Mouse (Mus musculus): ENCODE measurements around the gene Plk2. TPM values are rescaled to one million over a fixed set of nuclear protein-coding genes. Genes with fewer than 3 reads are reported as not detected.

Gene Plk2
- polyA plus RNA-seq, 1 experiment: not detected

DNA sequence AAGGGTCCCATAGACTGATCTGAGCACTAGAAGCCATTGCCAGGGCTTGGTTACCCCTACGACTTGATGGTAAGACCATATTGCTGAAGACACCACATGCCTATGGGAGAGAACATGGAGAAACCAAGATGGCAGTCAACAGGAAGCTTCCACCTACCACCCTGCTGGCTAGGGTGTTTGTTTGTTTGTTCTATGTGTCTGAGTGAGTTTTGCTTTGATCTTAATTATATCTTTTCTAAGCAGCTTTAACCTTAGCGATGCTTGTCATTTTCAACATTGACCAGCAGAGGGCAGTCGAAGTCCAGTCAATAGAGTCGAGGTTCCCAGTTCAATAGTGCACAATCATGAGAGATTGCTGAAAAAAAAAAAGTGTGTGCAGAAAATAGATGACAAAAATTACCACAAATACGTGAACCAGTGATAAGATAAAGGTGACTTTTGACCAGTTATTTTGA lies 12.4 kb upstream of the Plk2 start:
- no peaks in the 10 kb centered on the region for H3K4me1 ChIP-seq (ENCODE audit: control insufficient read depth)
- TF ChIP-seq TAL1 (IDR thresholded peaks at IDR 0.05; ENCODE audit: low read length) (no peak), GATA1 (IDR thresholded peaks at IDR 0.05; ENCODE audit: low read length) (no peak)
- H3K36me3 ChIP-seq (ENCODE audit: control insufficient read depth): no peaks in the 10 kb centered on the region
- H3K9me3 ChIP-seq (ENCODE audit: control insufficient read depth, low read length): no peaks in the 10 kb centered on the region
- H3K27me3 ChIP-seq (ENCODE audit: control insufficient read depth): no peaks in the 10 kb centered on the region
- H3K4me3 ChIP-seq (replicated peaks): no peak overlapping the region

DNA sequence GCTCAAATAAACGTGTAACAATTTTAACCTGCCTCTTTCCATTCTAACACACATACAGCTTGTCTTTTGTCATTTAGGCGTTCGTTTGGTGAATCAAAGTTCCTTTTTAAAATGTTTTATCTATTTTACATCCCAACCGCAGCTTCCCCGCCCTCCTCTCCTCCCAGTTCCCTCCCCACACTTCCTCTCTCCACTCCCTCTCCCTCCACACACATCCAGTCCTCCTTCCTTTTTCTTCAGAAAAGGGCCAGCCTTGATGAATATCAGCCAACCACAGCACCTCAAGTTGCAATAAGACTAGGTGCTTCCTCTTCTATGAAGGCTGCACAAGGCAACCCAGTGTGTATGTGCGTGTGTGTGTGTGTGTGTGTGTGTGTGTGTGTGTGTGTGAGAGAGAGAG lies 10.3 kb upstream of the Plk2 start:
- Histone ChIP-seq H3K4me3 (replicated peaks) (no peak overlapping the region), H3K27me3 (ENCODE audit: control insufficient read depth) (no peaks in the 10 kb centered on the region), H3K9me3 (ENCODE audit: control insufficient read depth, low read length) (no peaks in the 10 kb centered on the region), H3K36me3 (ENCODE audit: control insufficient read depth) (no peaks in the 10 kb centered on the region), H3K4me1 (ENCODE audit: control insufficient read depth) (no peaks in the 10 kb centered on the region)
- TF ChIP-seq GATA1 (IDR thresholded peaks at IDR 0.05; ENCODE audit: low read length) (no peak), TAL1 (IDR thresholded peaks at IDR 0.05; ENCODE audit: low read length) (no peak)

GRCm38 (mm10) chr13:110392210-110392609 lies 2.6 kb upstream of the Plk2 start:
- Histone ChIP-seq H3K27me3 (ENCODE audit: control insufficient read depth) (peaks cover 40% of the 10 kb centered on the region), H3K4me3 (replicated peaks) (no peak overlapping the region), H3K4me1 (ENCODE audit: control insufficient read depth) (peaks cover 13% of the 10 kb centered on the region), H3K9me3 (ENCODE audit: control insufficient read depth, low read length) (peaks cover 2% of the 10 kb centered on the region; the same call in 1 of the 2 replicates), H3K36me3 (ENCODE audit: control insufficient read depth) (no peaks in the 10 kb centered on the region)
- TF ChIP-seq GATA1 (IDR thresholded peaks at IDR 0.05; ENCODE audit: low read length) (no peak), TAL1 (IDR thresholded peaks at IDR 0.05; ENCODE audit: low read length) (no peak)

DNA sequence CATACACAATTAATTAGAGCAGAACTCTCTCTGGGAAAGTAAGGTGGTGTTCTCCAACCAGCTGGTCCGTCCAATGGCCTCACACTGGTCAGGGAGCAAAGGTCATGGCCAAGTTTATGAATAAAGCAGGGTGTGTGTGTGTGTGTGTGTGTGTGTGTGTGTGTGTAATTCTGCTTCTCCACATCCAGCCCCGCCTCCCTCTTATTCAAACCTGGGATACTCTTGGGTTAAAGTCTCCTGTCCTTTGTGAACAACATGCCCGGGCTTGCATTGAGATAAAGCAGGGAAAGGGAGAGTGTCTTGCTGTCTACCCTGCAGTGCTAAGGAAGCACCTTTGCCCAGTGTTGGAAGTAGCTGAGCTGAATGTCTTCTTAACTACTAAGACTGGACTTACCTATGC lies 2.2 kb upstream of the Plk2 start:
- Histone ChIP-seq H3K9me3 (ENCODE audit: control insufficient read depth, low read length) (peaks cover 2% of the 10 kb centered on the region; the same call in 1 of the 2 replicates), H3K36me3 (ENCODE audit: control insufficient read depth) (no peaks in the 10 kb centered on the region), H3K27me3 (ENCODE audit: control insufficient read depth) (peaks cover 40% of the 10 kb centered on the region), H3K4me3 (replicated peaks) (no peak overlapping the region), H3K4me1 (ENCODE audit: control insufficient read depth) (peaks cover 13% of the 10 kb centered on the region)
- no peak for TF ChIP-seq TAL1 (IDR thresholded peaks at IDR 0.05; ENCODE audit: low read length)
- no peak for TF ChIP-seq GATA1 (IDR thresholded peaks at IDR 0.05; ENCODE audit: low read length)

DNA sequence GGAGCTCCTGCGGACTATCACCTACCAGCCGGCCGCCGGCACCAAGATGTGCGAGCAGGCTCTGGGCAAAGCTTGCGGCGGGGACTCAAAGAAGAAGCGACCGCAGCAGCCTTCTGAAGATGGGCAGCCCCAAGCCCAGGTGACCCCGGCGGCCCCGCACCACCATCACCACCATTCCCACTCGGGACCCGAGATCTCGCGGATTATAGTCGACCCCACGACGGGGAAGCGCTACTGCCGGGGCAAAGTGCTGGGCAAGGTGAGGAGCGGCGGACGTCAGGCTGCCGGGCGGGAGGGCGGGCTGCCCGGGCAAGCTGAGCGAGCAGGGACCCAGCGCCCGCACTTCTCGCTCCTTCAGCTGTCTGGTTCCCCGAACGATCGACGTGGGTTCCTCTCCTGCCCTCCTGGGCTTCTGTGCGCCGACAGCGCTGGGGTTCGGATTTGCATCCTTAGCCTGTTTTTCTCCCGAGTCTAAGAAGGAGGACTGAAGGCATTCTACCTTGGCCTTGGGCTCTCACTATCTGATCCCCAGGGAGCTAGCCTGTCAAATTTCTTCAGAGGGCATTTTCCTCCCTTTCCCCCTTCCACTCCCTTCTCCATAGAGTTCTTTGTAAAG lies 441 bp downstream of the Plk2 start:
- TF ChIP-seq GATA1 (IDR thresholded peaks at IDR 0.05; ENCODE audit: low read length): no peak
- no peak for TF ChIP-seq TAL1 (IDR thresholded peaks at IDR 0.05; ENCODE audit: low read length)
- H3K27me3 ChIP-seq (ENCODE audit: control insufficient read depth): peaks cover 40% of the 10 kb centered on the region
- peak overlapping the region; percentile 59 for H3K4me3 ChIP-seq (replicated peaks)

DNA sequence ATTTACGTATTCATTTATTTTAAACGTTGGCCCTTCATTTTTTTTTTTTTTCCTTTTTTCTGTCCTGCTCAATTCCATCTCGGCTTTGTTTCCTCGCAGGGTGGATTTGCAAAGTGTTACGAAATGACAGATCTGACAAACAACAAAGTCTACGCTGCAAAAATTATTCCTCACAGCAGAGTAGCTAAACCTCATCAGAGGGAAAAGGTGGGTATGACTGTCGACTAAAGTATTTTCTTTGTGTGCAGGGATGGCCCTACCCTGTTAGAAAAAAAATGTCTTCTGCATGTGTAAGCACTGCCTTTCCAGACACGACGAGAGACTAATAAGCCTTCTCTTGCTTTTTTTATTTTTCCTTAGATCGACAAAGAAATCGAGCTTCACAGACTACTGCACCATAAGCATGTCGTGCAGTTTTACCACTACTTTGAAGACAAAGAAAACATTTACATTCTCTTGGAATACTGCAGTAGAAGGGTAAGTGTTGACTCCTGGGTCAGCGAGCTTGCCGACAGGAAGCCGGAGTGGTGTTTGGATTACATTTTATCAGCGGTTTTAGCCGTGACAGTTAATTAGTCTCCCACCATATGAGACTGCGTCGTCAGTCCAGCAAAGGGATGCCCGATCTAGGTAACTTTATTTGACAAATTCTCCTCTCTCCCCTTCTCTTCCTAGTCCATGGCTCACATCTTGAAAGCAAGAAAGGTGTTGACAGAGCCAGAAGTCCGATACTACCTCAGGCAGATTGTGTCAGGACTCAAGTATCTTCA lies 1.3 kb downstream of the Plk2 start:
- Histone ChIP-seq H3K4me3 (replicated peaks) (peak overlapping the region; percentile 16), H3K9me3 (ENCODE audit: control insufficient read depth, low read length) (peaks cover 2% of the 10 kb centered on the region; the same call in 1 of the 2 replicates), H3K4me1 (ENCODE audit: control insufficient read depth) (peaks cover 13% of the 10 kb centered on the region), H3K36me3 (ENCODE audit: control insufficient read depth) (no peaks in the 10 kb centered on the region; the same call in 1 of the 2 replicates), H3K27me3 (ENCODE audit: control insufficient read depth) (peaks cover 40% of the 10 kb centered on the region)
- TF ChIP-seq TAL1 (IDR thresholded peaks at IDR 0.05; ENCODE audit: low read length) (no peak), GATA1 (IDR thresholded peaks at IDR 0.05; ENCODE audit: low read length) (no peak)

More for the DNA sequence above, 441 bp downstream of the Plk2 start:
- H3K4me1 ChIP-seq (ENCODE audit: control insufficient read depth): peaks cover 13% of the 10 kb centered on the region
- H3K36me3 ChIP-seq (ENCODE audit: control insufficient read depth): no peaks in the 10 kb centered on the region; the same call in 1 of the 2 replicates
- peaks cover 2% of the 10 kb centered on the region; the same call in 1 of the 2 replicates for H3K9me3 ChIP-seq (ENCODE audit: control insufficient read depth, low read length)

DNA sequence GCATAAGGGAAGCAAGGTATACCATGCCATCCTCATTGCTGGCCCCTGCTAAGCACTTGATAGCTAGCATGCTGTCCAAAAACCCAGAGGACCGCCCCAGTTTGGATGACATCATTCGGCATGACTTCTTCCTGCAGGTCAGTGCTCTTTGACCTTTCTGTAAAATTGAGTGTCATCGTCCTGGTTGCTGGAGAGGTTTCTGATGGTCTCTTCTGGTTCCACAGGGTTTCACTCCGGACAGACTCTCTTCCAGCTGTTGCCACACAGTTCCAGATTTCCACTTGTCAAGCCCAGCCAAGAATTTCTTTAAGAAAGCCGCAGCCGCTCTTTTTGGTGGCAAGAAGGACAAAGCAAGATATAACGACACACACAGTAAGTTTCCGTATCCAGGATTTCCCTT lies 2.9 kb downstream of the Plk2 start:
- Histone ChIP-seq H3K9me3 (ENCODE audit: control insufficient read depth, low read length) (peaks cover 2% of the 10 kb centered on the region; the same call in 1 of the 2 replicates), H3K4me3 (replicated peaks) (no peak overlapping the region), H3K4me1 (ENCODE audit: control insufficient read depth) (peaks cover 13% of the 10 kb centered on the region), H3K36me3 (ENCODE audit: control insufficient read depth) (no peaks in the 10 kb centered on the region; the same call in 1 of the 2 replicates), H3K27me3 (ENCODE audit: control insufficient read depth) (peaks cover 38% of the 10 kb centered on the region)
- TF ChIP-seq GATA1 (IDR thresholded peaks at IDR 0.05; ENCODE audit: low read length) (no peak), TAL1 (IDR thresholded peaks at IDR 0.05; ENCODE audit: low read length) (no peak)

DNA sequence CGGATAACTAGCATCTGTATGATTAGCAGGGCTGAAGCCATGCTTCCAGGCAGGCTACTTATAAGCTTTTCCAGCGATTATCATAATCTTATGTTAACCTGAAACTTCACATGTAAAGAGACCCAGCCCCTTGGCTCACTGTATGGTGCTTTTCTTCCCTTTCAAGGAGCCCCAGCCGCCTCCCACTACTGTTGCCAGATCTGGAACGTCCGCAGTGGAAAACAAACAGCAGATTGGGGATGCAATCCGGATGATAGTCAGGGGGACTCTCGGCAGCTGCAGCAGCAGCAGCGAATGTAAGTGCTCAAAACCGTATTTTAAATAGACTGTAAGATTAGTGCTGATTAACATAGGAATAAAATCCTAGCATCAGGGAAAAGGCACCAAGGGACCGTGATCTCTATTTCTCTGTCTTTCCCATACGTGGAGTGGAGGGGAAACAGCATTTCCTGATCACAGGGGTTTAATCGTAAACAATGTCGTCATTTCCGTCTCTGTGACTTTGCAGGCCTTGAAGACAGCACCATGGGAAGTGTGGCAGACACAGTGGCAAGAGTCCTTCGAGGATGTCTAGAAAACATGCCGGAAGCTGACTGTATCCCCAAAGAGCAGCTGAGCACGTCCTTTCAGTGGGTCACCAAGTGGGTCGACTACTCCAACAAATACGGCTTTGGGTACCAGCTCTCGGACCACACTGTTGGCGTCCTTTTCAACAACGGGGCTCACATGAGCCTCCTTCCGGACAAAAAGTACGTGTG lies 3.8 kb downstream of the Plk2 start:
- H3K4me1 ChIP-seq (ENCODE audit: control insufficient read depth): peaks cover 13% of the 10 kb centered on the region
- no peaks in the 10 kb centered on the region; the same call in 1 of the 2 replicates for H3K36me3 ChIP-seq (ENCODE audit: control insufficient read depth)
- no peak overlapping the region for H3K4me3 ChIP-seq (replicated peaks)
- peaks cover 33% of the 10 kb centered on the region for H3K27me3 ChIP-seq (ENCODE audit: control insufficient read depth)
- peaks cover 2% of the 10 kb centered on the region; the same call in 1 of the 2 replicates for H3K9me3 ChIP-seq (ENCODE audit: control insufficient read depth, low read length)
- TF ChIP-seq TAL1 (IDR thresholded peaks at IDR 0.05; ENCODE audit: low read length) (no peak), GATA1 (IDR thresholded peaks at IDR 0.05; ENCODE audit: low read length) (no peak)

Measured in erythroblast, embryonic 14.5 days (primary cell).